In the genomic region with DNA sequence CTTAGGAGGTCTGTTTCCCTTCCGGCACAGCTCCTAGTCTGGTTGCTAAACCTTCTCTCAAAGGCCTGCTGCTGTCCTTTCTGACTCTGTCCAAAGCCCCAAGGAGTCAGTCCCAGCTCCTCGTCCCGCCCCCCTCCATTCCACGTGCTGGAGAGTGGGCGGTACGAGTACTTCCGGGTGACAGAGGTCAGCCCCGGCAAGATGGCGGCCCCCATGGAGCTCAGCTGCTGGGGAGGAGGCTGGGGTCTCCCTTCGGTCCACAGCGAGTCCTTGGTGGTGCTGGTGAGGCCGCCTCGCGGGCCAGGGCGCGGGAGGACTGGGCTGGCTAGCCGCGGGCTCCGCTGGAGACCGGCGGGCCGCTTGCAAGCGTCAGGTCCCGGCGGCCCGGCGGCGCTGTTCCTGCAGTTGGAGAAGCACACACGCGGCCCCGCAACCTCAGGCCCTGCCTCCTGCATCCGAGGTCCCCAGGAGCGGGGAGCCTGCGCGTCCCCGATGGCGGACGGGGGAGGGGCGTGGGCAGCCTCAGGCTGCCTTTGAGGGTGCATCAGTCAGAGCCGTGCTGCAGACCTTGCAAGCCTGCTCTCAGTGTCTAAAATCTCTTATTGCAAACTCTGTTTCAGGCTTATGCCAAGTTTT, we compare ENCODE assay signal across 7 mouse cellular contexts. TPM values are rescaled to one million over a fixed set of nuclear protein-coding genes. Genes with fewer than 3 reads are reported as not detected.
A peak's percentile ranks its signal among the peaks of the same experiment; 100 is the strongest.
DNase-seq lines count a peak whose midpoint lies in the region; ATAC-seq and TF ChIP-seq lines count a peak whose summit lies in the region.

A gene (plus strand): TSS at position 175 of the 636 bp plus-strand sequence.

- TF ChIP-seq CTCF in small intestine, adult 2 months (IDR thresholded peaks at IDR 0.05; ENCODE audit: extremely low read depth, insufficient read length, insufficient replicate concordance, low read depth, low read length): no peak

- H3K4me2 ChIP-seq in embryonic facial prominence, embryonic 11.5 days (ENCODE audit: low read depth, low read length): peak within 1 kb of the TSS; percentile 62
- peak within 1 kb of the TSS; percentile 72 for H3K4me2 ChIP-seq in limb, embryonic 11.5 days (ENCODE audit: low read depth, severe bottlenecking)
- peak within 1 kb of the TSS; percentile 76 for H3K4me2 ChIP-seq in midbrain, embryonic 13.5 days (replicated peaks)

- peak within 1 kb of the TSS; percentile 84 for H3K4me3 ChIP-seq in embryonic facial prominence, embryonic 11.5 days (ENCODE audit: low read depth, low read length)
- H3K4me3 ChIP-seq in limb, embryonic 11.5 days (ENCODE audit: low read depth, low read length): peak within 1 kb of the TSS; percentile 82
- H3K4me3 ChIP-seq in midbrain, embryonic 13.5 days (replicated peaks): peak within 1 kb of the TSS; percentile 79
- H3K4me3 ChIP-seq in small intestine, adult 2 months (ENCODE audit: low read depth, low read length): peak within 1 kb of the TSS; percentile 93

- H3K9me3 ChIP-seq in embryonic facial prominence, embryonic 11.5 days (replicated peaks; ENCODE audit: control insufficient read depth, low read length): no peaks in the 10 kb centered on the region
- H3K9me3 ChIP-seq in limb, embryonic 11.5 days (ENCODE audit: control insufficient read depth, low read length): no peaks in the 10 kb centered on the region
- no peaks in the 10 kb centered on the region for H3K9me3 ChIP-seq in midbrain, embryonic 13.5 days

- peak within 1 kb of the TSS; percentile 95 for H3K9ac ChIP-seq in embryonic facial prominence, embryonic 11.5 days (replicated peaks; ENCODE audit: low read length)
- H3K9ac ChIP-seq in limb, embryonic 11.5 days (ENCODE audit: low read length): peak within 1 kb of the TSS; percentile 92
- peak within 1 kb of the TSS; percentile 79 for H3K9ac ChIP-seq in midbrain, embryonic 13.5 days (replicated peaks)

- no peaks in the 10 kb centered on the region for H3K4me1 ChIP-seq in embryonic facial prominence, embryonic 11.5 days (ENCODE audit: control insufficient read depth, insufficient read depth, low read length)
- H3K4me1 ChIP-seq in limb, embryonic 11.5 days (ENCODE audit: control insufficient read depth, insufficient read depth, low read length): 0 out of 2 replicates have a peak, but pooled peaks cover 2% of the 10 kb centered on the region
- H3K4me1 ChIP-seq in midbrain, embryonic 13.5 days (replicated peaks): peaks cover 13% of the 10 kb centered on the region
- peaks cover 2% of the 10 kb centered on the region; the same call in 1 of the 2 replicates for H3K4me1 ChIP-seq in small intestine, adult 2 months (ENCODE audit: control insufficient read depth, insufficient read depth, insufficient read length, low read length)

- ATAC-seq in embryonic facial prominence, embryonic 11.5 days (replicated peaks; ENCODE audit: insufficient number of reproducible peaks, low FRiP score, low TSS enrichment, low read depth): peak; percentile 98
- ATAC-seq in limb, embryonic 11.5 days (ENCODE audit: insufficient number of reproducible peaks, low FRiP score, low TSS enrichment, low read depth): peak; percentile 97
- ATAC-seq in midbrain, embryonic 13.5 days: peak; percentile 99

- peak within 1 kb of the TSS; percentile 82 for H3K27ac ChIP-seq in embryonic facial prominence, embryonic 11.5 days (replicated peaks; ENCODE audit: low read depth, low read length)
- peak within 1 kb of the TSS; percentile 83 for H3K27ac ChIP-seq in limb, embryonic 11.5 days (replicated peaks; ENCODE audit: low read depth, low read length)
- H3K27ac ChIP-seq in midbrain, embryonic 13.5 days: peak within 1 kb of the TSS; percentile 83
- peak within 1 kb of the TSS; percentile 13 for H3K27ac ChIP-seq in small intestine, adult 2 months (ENCODE audit: insufficient read depth, low read depth, low read length)

- peak; percentile 94 for DNase-seq in adrenal gland, postnatal 14 days
- DNase-seq in embryonic facial prominence, embryonic 11.5 days (ENCODE audit: low spot score): peak; percentile 88
- peak; percentile 86 to 89 for DNase-seq in heart, adult 18-20 months
- DNase-seq in kidney, adult 18-20 months: peak; percentile 89
- peak; percentile 91 for DNase-seq in limb, embryonic 11.5 days (ENCODE audit: low spot score)

- peak; percentile 61 for TF ChIP-seq POLR2A in small intestine, adult 2 months (IDR thresholded peaks at IDR 0.05; ENCODE audit: low read depth, low read length)

- 2% methylated on average over 40 of the region's 40 CpGs for WGBS in embryonic facial prominence, embryonic 11.5 days
- WGBS in limb, embryonic 11.5 days: 2% methylated on average over 40 of the region's 40 CpGs
- WGBS in midbrain, embryonic 13.5 days: 2% methylated on average over 36 of the region's 40 CpGs
- WGBS in small intestine, adult 2 months: 2% methylated on average over 40 of the region's 40 CpGs

- no peaks in the 10 kb centered on the region for H3K36me3 ChIP-seq in embryonic facial prominence, embryonic 11.5 days (replicated peaks; ENCODE audit: control insufficient read depth, insufficient read depth, low read depth, low read length)
- H3K36me3 ChIP-seq in limb, embryonic 11.5 days (ENCODE audit: control insufficient read depth, insufficient read depth, low read length): no peaks in the 10 kb centered on the region
- H3K36me3 ChIP-seq in midbrain, embryonic 13.5 days: peaks cover 28% of the 10 kb centered on the region
- H3K36me3 ChIP-seq in small intestine, adult 2 months (ENCODE audit: control insufficient read depth, insufficient read depth, low read length): peaks cover 14% of the 10 kb centered on the region

- H3K27me3 ChIP-seq in embryonic facial prominence, embryonic 11.5 days (ENCODE audit: control insufficient read depth, insufficient read depth, low read length): no peaks in the 10 kb centered on the region
- no peaks in the 10 kb centered on the region for H3K27me3 ChIP-seq in limb, embryonic 11.5 days (ENCODE audit: control insufficient read depth, insufficient read depth, low read length)
- H3K27me3 ChIP-seq in midbrain, embryonic 13.5 days: no peaks in the 10 kb centered on the region; the same call in 1 of the 2 replicates
- H3K27me3 ChIP-seq in small intestine, adult 2 months (ENCODE audit: control insufficient read depth, insufficient read depth, low read length): no peaks in the 10 kb centered on the region

RNA-seq across cellular contexts. Expression of the gene that starts here (rescaled TPM):
- total RNA-seq in adrenal gland, postnatal 14 days (2021): 19.4 and 19.9 TPM in 2 replicates
- polyA plus RNA-seq in embryonic facial prominence, embryonic 11.5 days (2014; fragmentation: Nextera tagmentation; extraction: Ambion mirVana): 5.6 TPM in 2 replicates
- 1 to 10 TPM; 4.4 to 5.1 TPM for total RNA-seq in heart, adult 18-20 months (2021)
- 6.4 TPM in 2 replicates for polyA plus RNA-seq in limb, embryonic 11.5 days (2014; fragmentation: Nextera tagmentation; extraction: Ambion mirVana)
- polyA plus RNA-seq in midbrain, embryonic 13.5 days (2015; fragmentation: Nextera tagmentation; extraction: Ambion mirVana): 3.8 and 4.2 TPM in 2 replicates
- 1.6 and 2.5 TPM in 2 replicates for polyA plus RNA-seq in small intestine, adult 2 months (2012; rRNA removed)

Comparison
In these comparisons a context has a peak if more than half of its experiments do, and no peak if none do; other contexts are left out.
1. Peak in every context shown above with its lines: DNase-seq, ATAC-seq, H3K4me3 ChIP-seq and H3K27ac ChIP-seq.
2. H3K27ac ChIP-seq: peak in every context shown above with its lines; median percentile 83 in limb, embryonic 11.5 days; 83 in midbrain, embryonic 13.5 days; 82 in embryonic facial prominence, embryonic 11.5 days; 13 in small intestine, adult 2 months.